Mouse (Mus musculus): ENCODE data around the gene Ndufv3. TPM values are rescaled to one million over a fixed set of nuclear protein-coding genes. Genes with fewer than 3 reads are reported as not detected.

The Ndufv3 gene
- polyA plus RNA-seq (2014; fragmentation: Nextera tagmentation; extraction: Ambion mirVana), result 250 and 260 TPM in 2 replicates

DNA sequence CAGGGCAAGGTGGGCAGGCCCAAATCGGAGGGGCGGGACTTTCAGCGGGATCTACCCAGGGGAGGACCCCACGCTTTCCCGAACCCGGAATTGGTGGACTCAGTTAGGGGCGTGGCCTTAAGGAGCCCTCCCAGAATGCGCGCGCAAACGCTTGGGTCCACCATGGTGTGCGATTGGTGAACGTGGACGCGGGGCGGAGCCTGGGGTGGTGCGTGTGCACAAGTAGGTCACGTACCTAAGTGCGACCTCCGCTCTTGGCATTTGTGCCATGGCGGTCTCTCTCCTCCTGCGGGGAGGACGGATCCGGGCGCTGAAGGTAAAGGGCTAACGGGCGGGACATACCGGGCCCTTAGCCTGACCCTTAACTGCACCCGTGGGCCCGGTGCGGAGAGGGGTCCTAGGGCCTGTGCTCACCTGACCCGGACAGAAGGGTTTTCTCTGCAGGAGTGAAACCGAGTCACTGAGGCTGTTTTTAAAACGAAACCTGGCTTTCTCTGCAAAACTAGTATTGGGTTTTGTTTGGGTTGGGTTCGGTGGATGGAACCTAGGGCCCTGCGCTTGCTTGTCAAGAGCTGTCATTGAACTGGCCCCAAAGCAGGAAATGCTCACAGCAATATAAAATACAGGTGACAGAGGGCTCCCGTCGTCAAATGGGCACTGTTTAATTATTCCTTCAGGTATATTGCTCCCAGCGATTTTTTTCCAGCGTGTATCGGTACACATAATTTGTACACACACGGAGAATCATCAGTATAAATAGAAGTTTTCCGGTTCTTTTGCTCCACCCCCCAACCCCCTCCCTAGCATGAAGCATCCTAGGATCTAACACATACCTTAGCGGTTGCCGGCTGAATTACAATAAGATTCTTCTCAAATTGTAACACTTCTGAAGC is at the start of gene Ndufv3, which contains the start of gene Wdr4:
Ndufv3 (plus strand) TSS at position 170 of the 893 bp plus-strand sequence.
Wdr4 (minus strand) TSS at position 35 of the 893 bp plus-strand sequence.
- H3K4me2 ChIP-seq (ENCODE audit: low read depth), result peak within 1 kb of the TSS; percentile 83
- H3K27me3 ChIP-seq (ENCODE audit: control insufficient read depth, insufficient read depth, low read length), result no peaks in the 10 kb centered on the region
- peak within 1 kb of the TSS; percentile 82 for H3K4me3 ChIP-seq (ENCODE audit: low read depth, low read length)
- H3K36me3 ChIP-seq (ENCODE audit: control insufficient read depth, insufficient read depth, low read length), result 0 out of 2 replicates have a peak, but pooled peaks cover 2% of the 10 kb centered on the region
- DNase-seq (ENCODE audit: low spot score), result peak; percentile 100
- H3K4me1 ChIP-seq (ENCODE audit: control insufficient read depth, insufficient read depth, low read length), result peaks cover 6% of the 10 kb centered on the region; the same call in 1 of the 2 replicates
- ATAC-seq (ENCODE audit: insufficient read depth, low FRiP score, low TSS enrichment), result peak; percentile 94
- H3K27ac ChIP-seq (ENCODE audit: low read depth, low read length), result 0 out of 2 replicates have a peak within 1 kb of the TSS, but pooled peaks have one; percentile 39
- H3K9ac ChIP-seq (ENCODE audit: low read length), result peak within 1 kb of the TSS; percentile 71
- H3K9me3 ChIP-seq (ENCODE audit: control insufficient read depth, low read length), result no peaks in the 10 kb centered on the region
- WGBS, result under 1% methylated on average over 45 of the region's 45 CpGs

DNA sequence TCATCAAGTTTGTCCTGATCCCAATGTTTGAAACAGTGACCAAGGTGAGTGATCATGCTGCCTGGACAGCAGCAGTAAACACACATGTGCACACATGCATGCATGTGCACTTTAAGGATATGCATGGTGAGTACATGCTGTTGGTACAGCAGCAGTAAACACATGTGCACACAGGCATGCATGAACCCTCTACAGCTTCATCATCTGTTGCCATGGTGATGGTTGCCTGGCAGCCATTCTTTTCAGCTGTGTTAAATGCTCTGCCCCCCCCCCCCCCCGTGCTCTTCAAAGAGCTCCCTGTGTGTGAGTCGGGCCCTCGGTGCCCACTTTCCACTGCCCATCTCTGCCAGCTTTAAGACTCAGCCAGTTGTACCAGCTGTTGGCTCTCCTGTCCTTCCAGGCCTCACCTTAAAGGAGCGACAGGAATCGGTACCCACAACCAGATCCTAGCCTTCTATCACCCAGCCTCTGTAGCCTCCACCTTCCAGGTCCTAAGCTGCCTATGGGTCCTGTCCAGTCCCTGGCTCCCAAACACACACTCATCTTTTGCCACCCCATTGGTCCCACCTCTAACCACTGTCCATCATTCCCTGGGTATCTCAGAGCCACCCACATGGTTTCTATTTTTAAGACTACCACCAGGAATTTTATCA is 49.0 kb upstream of the Ndufv3 start:
- WGBS, result 57% methylated on average over 5 of the region's 5 CpGs
- DNase-seq (ENCODE audit: low spot score) (peak; percentile 53), ATAC-seq (ENCODE audit: insufficient read depth, low FRiP score, low TSS enrichment) (0 out of 2 replicates have a peak, but pooled peaks have one; percentile 13)
- Histone ChIP-seq H3K9ac (ENCODE audit: low read length) (no peak overlapping the region), H3K4me2 (ENCODE audit: low read depth) (no peak overlapping the region), H3K4me3 (ENCODE audit: low read depth, low read length) (no peak overlapping the region), H3K9me3 (ENCODE audit: control insufficient read depth, low read length) (no peaks in the 10 kb centered on the region), H3K36me3 (ENCODE audit: control insufficient read depth, insufficient read depth, low read length) (peaks cover 6% of the 10 kb centered on the region), H3K27me3 (ENCODE audit: control insufficient read depth, insufficient read depth, low read length) (no peaks in the 10 kb centered on the region), H3K4me1 (ENCODE audit: control insufficient read depth, insufficient read depth, low read length) (no peaks in the 10 kb centered on the region), H3K27ac (ENCODE audit: low read depth, low read length) (no peak overlapping the region)

DNA sequence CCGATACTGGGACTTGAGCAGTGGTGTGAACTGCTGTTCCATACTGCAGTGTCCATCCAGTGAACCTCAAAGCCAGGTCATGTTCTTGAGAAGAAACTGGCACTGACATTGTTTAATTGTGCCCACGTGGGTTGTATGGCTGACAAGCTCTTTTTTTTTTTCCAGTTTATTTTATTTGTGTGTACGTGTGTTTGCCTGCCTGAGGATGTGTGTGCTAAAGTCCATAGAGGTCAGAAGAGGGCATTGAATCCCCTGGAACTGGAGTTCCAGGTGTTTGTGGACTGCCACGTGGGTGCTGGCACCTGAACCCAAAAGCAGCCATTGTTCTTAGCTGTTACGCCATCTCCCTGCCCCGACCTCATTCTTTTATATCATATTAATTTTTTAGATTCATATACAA is 45.5 kb upstream of the Ndufv3 start:
- H3K9me3 ChIP-seq (ENCODE audit: control insufficient read depth, low read length), result no peaks in the 10 kb centered on the region
- no peak overlapping the region for H3K4me3 ChIP-seq (ENCODE audit: low read depth, low read length)
- WGBS, result 84% methylated on average over 6 of the region's 6 CpGs
- peaks cover 2% of the 10 kb centered on the region; the same call in 1 of the 2 replicates for H3K36me3 ChIP-seq (ENCODE audit: control insufficient read depth, insufficient read depth, low read length)
- DNase-seq (ENCODE audit: low spot score), result no peak
- H3K4me2 ChIP-seq (ENCODE audit: low read depth), result no peak overlapping the region
- H3K4me1 ChIP-seq (ENCODE audit: control insufficient read depth, insufficient read depth, low read length), result no peaks in the 10 kb centered on the region
- H3K27ac ChIP-seq (ENCODE audit: low read depth, low read length), result no peak overlapping the region
- no peaks in the 10 kb centered on the region for H3K27me3 ChIP-seq (ENCODE audit: control insufficient read depth, insufficient read depth, low read length)
- H3K9ac ChIP-seq (ENCODE audit: low read length), result no peak overlapping the region
- no peak for ATAC-seq (ENCODE audit: insufficient read depth, low FRiP score, low TSS enrichment)

DNA sequence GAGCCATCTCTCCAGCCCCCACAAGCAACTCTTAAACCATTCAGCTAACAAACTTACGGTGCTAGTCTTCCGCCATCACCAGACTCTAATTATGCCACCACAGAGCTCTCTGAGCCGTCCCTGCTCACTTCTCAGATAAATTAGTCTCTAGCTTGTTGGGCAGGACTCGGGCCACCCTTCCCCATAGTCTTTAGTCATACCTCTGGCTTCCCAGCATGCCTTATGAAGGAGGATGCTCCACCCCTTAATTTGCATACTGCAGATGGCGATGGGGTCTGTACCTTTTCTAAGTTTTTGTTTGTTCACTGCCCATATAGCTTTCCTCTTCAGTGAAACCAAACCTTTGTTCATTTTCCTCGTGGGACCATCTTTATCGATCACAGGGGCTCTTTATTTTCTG is 41.3 kb upstream of the Ndufv3 start:
- WGBS, result 77% methylated on average over 7 of the region's 7 CpGs
- Histone ChIP-seq H3K4me1 (ENCODE audit: control insufficient read depth, insufficient read depth, low read length) (no peaks in the 10 kb centered on the region), H3K9ac (ENCODE audit: low read length) (no peak overlapping the region), H3K36me3 (ENCODE audit: control insufficient read depth, insufficient read depth, low read length) (no peaks in the 10 kb centered on the region), H3K9me3 (ENCODE audit: control insufficient read depth, low read length) (no peaks in the 10 kb centered on the region), H3K27ac (ENCODE audit: low read depth, low read length) (no peak overlapping the region), H3K4me3 (ENCODE audit: low read depth, low read length) (no peak overlapping the region), H3K4me2 (ENCODE audit: low read depth) (no peak overlapping the region), H3K27me3 (ENCODE audit: control insufficient read depth, insufficient read depth, low read length) (no peaks in the 10 kb centered on the region)
- DNase-seq (ENCODE audit: low spot score) (no peak), ATAC-seq (ENCODE audit: insufficient read depth, low FRiP score, low TSS enrichment) (no peak)

DNA sequence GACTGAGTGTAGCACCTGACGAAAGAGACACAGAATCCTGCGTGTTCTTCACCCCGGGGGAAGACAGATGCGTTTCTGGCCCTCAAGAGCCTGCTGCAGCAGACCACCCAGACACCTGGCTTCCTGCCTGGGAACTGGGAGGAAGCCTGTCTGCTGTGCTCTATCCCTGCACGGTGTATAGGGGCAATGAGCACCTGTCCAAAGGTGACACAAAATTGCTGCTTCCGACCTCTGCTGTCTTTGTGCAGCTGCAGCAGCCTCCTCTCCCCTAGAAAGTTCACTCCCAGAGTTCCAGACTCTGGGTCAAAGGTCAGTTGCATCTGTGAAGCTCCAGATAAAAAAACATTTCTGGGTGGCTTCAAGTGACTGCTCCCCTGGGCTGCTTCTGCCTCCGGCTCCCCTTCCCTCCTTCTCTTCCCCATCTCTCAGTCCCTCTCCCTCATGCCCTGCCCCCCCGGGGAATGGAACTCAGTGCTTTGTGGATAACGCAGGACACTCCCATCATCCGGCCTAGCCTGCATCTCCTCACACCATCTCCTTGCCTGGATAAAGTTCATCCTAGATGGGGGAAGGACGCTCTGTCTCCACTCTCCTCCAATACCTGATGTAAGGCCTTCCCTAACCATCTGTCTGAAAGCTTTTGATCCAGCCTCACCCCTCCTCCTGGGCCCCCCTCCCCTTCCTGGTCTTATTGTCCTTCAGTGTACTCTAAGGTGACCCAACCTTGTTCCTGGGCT is 40.6 kb upstream of the Ndufv3 start:
- no peak overlapping the region for H3K4me3 ChIP-seq (ENCODE audit: low read depth, low read length)
- H3K27me3 ChIP-seq (ENCODE audit: control insufficient read depth, insufficient read depth, low read length), result no peaks in the 10 kb centered on the region
- WGBS, result 60% methylated on average over 11 of the region's 11 CpGs
- no peak overlapping the region for H3K27ac ChIP-seq (ENCODE audit: low read depth, low read length)
- H3K9ac ChIP-seq (ENCODE audit: low read length), result no peak overlapping the region
- H3K4me1 ChIP-seq (ENCODE audit: control insufficient read depth, insufficient read depth, low read length), result no peaks in the 10 kb centered on the region
- no peaks in the 10 kb centered on the region for H3K36me3 ChIP-seq (ENCODE audit: control insufficient read depth, insufficient read depth, low read length)
- ATAC-seq (ENCODE audit: insufficient read depth, low FRiP score, low TSS enrichment), result no peak
- no peak for DNase-seq (ENCODE audit: low spot score)
- no peaks in the 10 kb centered on the region for H3K9me3 ChIP-seq (ENCODE audit: control insufficient read depth, low read length)
- no peak overlapping the region for H3K4me2 ChIP-seq (ENCODE audit: low read depth)

DNA sequence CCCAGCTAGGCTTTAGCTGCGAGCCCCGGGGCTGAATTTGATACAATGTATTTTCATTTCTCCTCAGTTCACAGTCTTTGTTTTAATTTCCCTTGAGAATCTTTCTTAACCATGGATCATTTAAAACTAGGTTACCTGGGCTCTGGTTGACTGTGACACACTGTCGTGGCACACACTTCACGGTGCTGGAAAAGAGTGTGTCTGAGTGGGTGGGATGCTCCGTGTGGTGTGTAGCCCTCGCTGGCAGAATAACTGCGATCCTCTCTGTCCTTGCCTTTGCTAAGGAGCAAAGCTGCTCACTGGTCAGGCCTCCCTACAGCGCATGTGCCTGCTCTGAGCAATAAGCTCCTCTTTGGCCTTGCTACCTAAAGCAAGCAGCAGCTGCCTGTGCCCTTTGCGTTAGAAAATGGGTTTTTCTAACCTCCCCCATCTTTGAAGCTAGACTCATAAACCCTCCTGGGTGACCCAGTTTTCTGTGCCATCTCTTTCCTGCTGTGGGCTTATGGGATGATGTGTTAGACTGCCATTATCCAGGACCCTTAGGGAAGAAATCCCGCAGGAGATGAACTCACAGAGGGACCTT is 33.2 kb upstream of the Ndufv3 start:
- no peak overlapping the region for H3K27ac ChIP-seq (ENCODE audit: low read depth, low read length)
- DNase-seq (ENCODE audit: low spot score) (no peak), ATAC-seq (ENCODE audit: insufficient read depth, low FRiP score, low TSS enrichment) (no peak)
- H3K4me2 ChIP-seq (ENCODE audit: low read depth), result no peak overlapping the region
- H3K9ac ChIP-seq (ENCODE audit: low read length), result no peak overlapping the region
- H3K4me3 ChIP-seq (ENCODE audit: low read depth, low read length), result no peak overlapping the region
- no peaks in the 10 kb centered on the region for H3K36me3 ChIP-seq (ENCODE audit: control insufficient read depth, insufficient read depth, low read length)
- no peaks in the 10 kb centered on the region for H3K4me1 ChIP-seq (ENCODE audit: control insufficient read depth, insufficient read depth, low read length)
- H3K9me3 ChIP-seq (ENCODE audit: control insufficient read depth, low read length), result no peaks in the 10 kb centered on the region
- no peaks in the 10 kb centered on the region for H3K27me3 ChIP-seq (ENCODE audit: control insufficient read depth, insufficient read depth, low read length)
- WGBS, result 68% methylated on average over 10 of the region's 10 CpGs

DNA sequence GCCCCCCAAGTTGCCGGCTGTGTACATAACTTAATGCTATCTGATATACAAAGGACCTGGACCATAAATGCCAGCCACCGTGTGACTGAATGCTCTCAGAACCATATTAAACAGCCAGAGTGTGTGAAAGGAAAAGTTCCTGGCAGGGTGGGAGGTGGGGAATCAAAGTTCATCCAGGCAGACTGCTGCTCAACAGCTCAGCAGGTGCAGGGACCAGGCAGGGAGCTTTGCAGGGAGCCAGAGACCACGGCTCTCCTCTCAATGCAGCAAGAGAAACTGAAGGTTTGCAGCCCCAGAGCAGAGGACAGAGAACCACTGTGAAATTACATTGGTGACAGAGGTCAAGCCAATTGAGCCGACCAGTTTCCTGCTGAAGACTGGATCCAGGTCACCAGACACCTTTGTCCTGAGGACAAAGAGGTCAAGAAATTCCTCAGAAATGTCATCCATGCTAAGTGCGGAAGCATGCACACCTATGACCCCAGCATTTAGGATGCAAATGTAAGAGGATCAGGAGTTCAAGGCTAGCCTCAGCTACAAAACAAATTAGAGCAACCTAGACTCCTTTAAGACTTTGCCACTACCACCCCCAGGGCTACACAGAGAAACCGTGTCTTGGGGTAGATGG is 32.4 kb upstream of the Ndufv3 start:
- no peak overlapping the region for H3K4me2 ChIP-seq (ENCODE audit: low read depth)
- H3K4me3 ChIP-seq (ENCODE audit: low read depth, low read length), result no peak overlapping the region
- no peaks in the 10 kb centered on the region for H3K9me3 ChIP-seq (ENCODE audit: control insufficient read depth, low read length)
- no peaks in the 10 kb centered on the region for H3K36me3 ChIP-seq (ENCODE audit: control insufficient read depth, insufficient read depth, low read length)
- no peak overlapping the region for H3K27ac ChIP-seq (ENCODE audit: low read depth, low read length)
- no peak overlapping the region for H3K9ac ChIP-seq (ENCODE audit: low read length)
- ATAC-seq (ENCODE audit: insufficient read depth, low FRiP score, low TSS enrichment) (no peak), DNase-seq (ENCODE audit: low spot score) (no peak)
- no peaks in the 10 kb centered on the region for H3K27me3 ChIP-seq (ENCODE audit: control insufficient read depth, insufficient read depth, low read length)
- H3K4me1 ChIP-seq (ENCODE audit: control insufficient read depth, insufficient read depth, low read length), result no peaks in the 10 kb centered on the region
- 25% methylated on average over 6 of the region's 6 CpGs for WGBS

GRCm38 (mm10) chr17:31491355-31491754 is 28.6 kb upstream of the Ndufv3 start:
- no peak overlapping the region for H3K4me2 ChIP-seq (ENCODE audit: low read depth)
- no peak for DNase-seq (ENCODE audit: low spot score)
- H3K9ac ChIP-seq (ENCODE audit: low read length), result no peak overlapping the region
- no peaks in the 10 kb centered on the region for H3K27me3 ChIP-seq (ENCODE audit: control insufficient read depth, insufficient read depth, low read length)
- H3K4me1 ChIP-seq (ENCODE audit: control insufficient read depth, insufficient read depth, low read length), result no peaks in the 10 kb centered on the region
- H3K27ac ChIP-seq (ENCODE audit: low read depth, low read length), result no peak overlapping the region
- ATAC-seq (ENCODE audit: insufficient read depth, low FRiP score, low TSS enrichment), result no peak
- no peaks in the 10 kb centered on the region for H3K9me3 ChIP-seq (ENCODE audit: control insufficient read depth, low read length)
- peaks cover 3% of the 10 kb centered on the region for H3K36me3 ChIP-seq (ENCODE audit: control insufficient read depth, insufficient read depth, low read length)
- H3K4me3 ChIP-seq (ENCODE audit: low read depth, low read length), result no peak overlapping the region
